Mouse (Mus musculus) small intestine, adult 2 months (tissue): Measurements from ENCODE around the gene Kansl1l. TPM values are rescaled to one million over a fixed set of nuclear protein-coding genes. Genes with fewer than 3 reads are reported as not detected.

Source experiments
- H3K27ac ChIP-seq: fragments of 200-500 bp; 2 replicates; pipeline ENCODE4 v1.5.1; 2012; ENCODE audit warnings: low read depth, low read length, control low read depth, inconsistent platforms; ENCODE audit not compliant: insufficient read depth
- H3K27me3 ChIP-seq: fragments of 200-500 bp; 2 replicates; pipeline ENCODE4 v1.6.1; 2012; ENCODE audit warnings: mild to moderate bottlenecking, moderate library complexity, low read length, inconsistent platforms; ENCODE audit not compliant: control insufficient read depth, insufficient read depth
- H3K36me3 ChIP-seq: fragments of 200-500 bp; 2 replicates; pipeline ENCODE4 v1.6.1; 2012; ENCODE audit warnings: mild to moderate bottlenecking, low read length, control low read depth, inconsistent platforms; ENCODE audit not compliant: control insufficient read depth, insufficient read depth
- H3K4me1 ChIP-seq: fragments of 200-500 bp; 2 replicates; pipeline ENCODE4 v1.6.1; 2012; ENCODE audit warnings: low read length, inconsistent platforms, mixed read lengths; ENCODE audit not compliant: control insufficient read depth, insufficient read depth, insufficient read length
- H3K4me3 ChIP-seq: fragments of 200-500 bp; 2 replicates; pipeline ENCODE4 v1.5.1; 2012; ENCODE audit warnings: low read depth, mild to moderate bottlenecking, control low read depth, inconsistent platforms, low read length, moderate library complexity
- CTCF ChIP-seq: fragments of 200-500 bp; IDR thresholded peaks from 2 replicates; pipeline ENCODE4 v1.5.1; 2012; ENCODE audit warnings: low read depth, mild to moderate bottlenecking, control low read depth, inconsistent platforms, low read length, moderate library complexity, mixed read lengths; ENCODE audit not compliant: insufficient replicate concordance, insufficient read length; ENCODE audit errors: extremely low read depth
- POLR2A ChIP-seq: fragments of 200-500 bp; IDR thresholded peaks from 2 replicates; pipeline ENCODE4 v1.6.1; 2012; ENCODE audit warnings: low read depth, mild to moderate bottlenecking, control low read depth, inconsistent platforms, low read length, moderate library complexity
- WGBS: fragments of 180-500 bp; shearing (Covaris S2); methylation state at CpG from one replicate; pipeline ENCODE4 v1.1.7; 2018; 5-methylcytosine and 5-hydroxymethylcytosine counted together
- polyA plus RNA-seq: library from polyadenylated mRNA; depleted of rRNA; stranded (reverse); fragments of >200 nt; gene quantifications from 2 replicates; pipeline ENCODE4 v1.2.3, GENCODE M21; 2012

Gene Kansl1l
- polyA plus RNA-seq, 1 experiment, result 0.43 TPM

GRCm38 (mm10) chr1:66845690-66846318 lies 28.4 kb upstream of the Kansl1l start:
- no peaks in the 10 kb centered on the region for H3K27me3 ChIP-seq
- H3K27ac ChIP-seq, result no peak overlapping the region
- H3K36me3 ChIP-seq, result peaks cover 43% of the 10 kb centered on the region
- H3K4me3 ChIP-seq, result no peak overlapping the region
- TF ChIP-seq POLR2A (no peak), CTCF (no peak)
- WGBS, result 87% methylated on average over 5 of the region's 5 CpGs
- H3K4me1 ChIP-seq, result peaks cover 2% of the 10 kb centered on the region; the same call in 1 of the 2 replicates

GRCm38 (mm10) chr1:66841938-66842337 lies 24.6 kb upstream of the Kansl1l start:
- 91% methylated on average over 10 of the region's 10 CpGs for WGBS
- peaks cover 21% of the 10 kb centered on the region for H3K36me3 ChIP-seq
- TF ChIP-seq CTCF (no peak), POLR2A (no peak)
- H3K27ac ChIP-seq, result no peak overlapping the region
- H3K4me3 ChIP-seq, result no peak overlapping the region
- H3K27me3 ChIP-seq, result no peaks in the 10 kb centered on the region
- H3K4me1 ChIP-seq, result peaks cover 4% of the 10 kb centered on the region; the same call in 1 of the 2 replicates

GRCm38 (mm10) chr1:66841510-66841909 lies 24.1 kb upstream of the Kansl1l start:
- H3K36me3 ChIP-seq, result peaks cover 21% of the 10 kb centered on the region
- H3K4me1 ChIP-seq, result peaks cover 4% of the 10 kb centered on the region; the same call in 1 of the 2 replicates
- H3K27me3 ChIP-seq, result no peaks in the 10 kb centered on the region
- no peak overlapping the region for H3K27ac ChIP-seq
- 81% methylated on average over 6 of the region's 6 CpGs for WGBS
- no peak overlapping the region for H3K4me3 ChIP-seq
- TF ChIP-seq POLR2A (no peak), CTCF (no peak)

GRCm38 (mm10) chr1:66839755-66840438 lies 22.5 kb upstream of the Kansl1l start:
- no peak overlapping the region for H3K27ac ChIP-seq

GRCm38 (mm10) chr1:66839135-66839534 lies 21.8 kb upstream of the Kansl1l start:
- Histone ChIP-seq H3K36me3 (peaks cover 19% of the 10 kb centered on the region), H3K4me3 (no peak overlapping the region), H3K4me1 (peaks cover 4% of the 10 kb centered on the region; the same call in 1 of the 2 replicates), H3K27me3 (no peaks in the 10 kb centered on the region), H3K27ac (no peak overlapping the region)
- TF ChIP-seq CTCF (no peak), POLR2A (no peak)
- WGBS, result 57% methylated on average over 1 of the region's 1 CpGs

More at GRCm38 (mm10) chr1:66839755-66840438, 22.5 kb upstream of the Kansl1l start:
- H3K4me1 ChIP-seq, result peaks cover 4% of the 10 kb centered on the region; the same call in 1 of the 2 replicates
- no peak for TF ChIP-seq POLR2A
- TF ChIP-seq CTCF, result no peak
- H3K36me3 ChIP-seq, result peaks cover 18% of the 10 kb centered on the region
- no peaks in the 10 kb centered on the region for H3K27me3 ChIP-seq
- no peak overlapping the region for H3K4me3 ChIP-seq
- WGBS, result 28% methylated on average over 7 of the region's 7 CpGs

- Histone ChIP-seq H3K4me3 (no peak overlapping the region), H3K27me3 (no peaks in the 10 kb centered on the region), H3K27ac (no peak overlapping the region), H3K36me3 (peaks cover 19% of the 10 kb centered on the region), H3K4me1 (peaks cover 4% of the 10 kb centered on the region; the same call in 1 of the 2 replicates)
- TF ChIP-seq POLR2A (no peak), CTCF (peak; percentile 44; the same call in 1 of the 2 replicates)
- 48% methylated on average over 16 of the region's 16 CpGs for WGBS
Measured at GRCm38 (mm10) chr1:66838184-66839042, 21.1 kb upstream of the Kansl1l start.
